Mouse (Mus musculus): ENCODE measurements around the gene Tmem130. TPM values are rescaled to one million over a fixed set of nuclear protein-coding genes. Genes with fewer than 3 reads are reported as not detected.

Tmem130 gene
- 0.17 and 0.24 TPM in 2 replicates for polyA plus RNA-seq (2015; fragmentation: Nextera tagmentation; extraction: Ambion mirVana)

DNA sequence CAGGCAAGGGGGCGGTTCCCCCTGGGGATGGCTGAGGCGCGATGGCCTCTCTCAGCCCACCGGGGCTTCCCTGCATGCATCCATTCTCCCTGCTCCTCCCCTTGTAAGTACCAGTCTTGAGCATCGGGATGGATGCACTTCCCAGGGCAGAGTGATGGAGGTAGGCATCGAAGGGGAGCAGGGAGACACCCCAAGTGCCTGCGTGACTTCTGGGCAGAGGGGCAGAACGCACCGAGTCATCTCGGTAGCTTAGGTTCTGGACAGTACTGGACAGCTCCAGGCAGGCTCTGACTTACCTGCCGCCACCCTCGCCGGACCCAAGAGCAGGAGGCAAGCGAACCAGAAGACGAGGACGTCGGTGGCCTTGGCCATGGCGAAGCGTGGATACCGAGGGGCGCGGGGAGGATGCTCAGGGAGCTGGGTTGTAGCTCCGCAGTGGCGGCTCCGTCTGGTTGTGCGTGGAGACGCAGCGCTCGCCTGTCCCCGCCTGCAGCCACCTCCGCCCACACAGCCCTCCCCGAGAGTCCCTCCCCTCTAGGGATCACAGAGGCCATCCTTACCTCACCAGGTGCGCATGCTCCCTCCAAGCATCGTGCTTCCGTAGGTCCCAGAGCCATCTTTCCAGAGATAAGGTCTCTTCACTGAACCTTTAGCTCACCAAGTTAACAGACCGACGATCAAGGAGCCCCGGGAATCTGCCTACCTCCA is at the start of gene Tmem130:
TSS of gene Tmem130 (minus strand) at position 658 of the 708 bp plus-strand sequence.
- H3K9ac ChIP-seq (ENCODE audit: low read depth, low read length): 0 out of 2 replicates have a peak within 1 kb of the TSS, but pooled peaks have one; percentile 18
- H3K27ac ChIP-seq: no peak within 1 kb of the TSS
- ATAC-seq (replicated peaks; ENCODE audit: low FRiP score, low read depth) (0 out of 2 replicates have a peak, but pooled peaks have one; percentile 31), DNase-seq (ENCODE audit: low spot score) (no peak)
- no peaks in the 10 kb centered on the region for H3K4me1 ChIP-seq (replicated peaks; ENCODE audit: insufficient read depth, low read length)
- H3K4me3 ChIP-seq (replicated peaks; ENCODE audit: low read depth, low read length): peak within 1 kb of the TSS; percentile 8; the same call in 1 of the 2 replicates
- peak within 1 kb of the TSS; percentile 44 for H3K4me2 ChIP-seq (ENCODE audit: low read length)
- no peaks in the 10 kb centered on the region for H3K9me3 ChIP-seq (replicated peaks; ENCODE audit: low read length)
- peaks cover 7% of the 10 kb centered on the region for H3K27me3 ChIP-seq (ENCODE audit: insufficient read depth, low read length)
- no peaks in the 10 kb centered on the region for H3K36me3 ChIP-seq (ENCODE audit: insufficient read depth, low read length)
- 1% methylated on average over 38 of the region's 38 CpGs for WGBS
- no peak for TF ChIP-seq CTCF (IDR thresholded peaks at IDR 0.05; ENCODE audit: low read depth)

DNA sequence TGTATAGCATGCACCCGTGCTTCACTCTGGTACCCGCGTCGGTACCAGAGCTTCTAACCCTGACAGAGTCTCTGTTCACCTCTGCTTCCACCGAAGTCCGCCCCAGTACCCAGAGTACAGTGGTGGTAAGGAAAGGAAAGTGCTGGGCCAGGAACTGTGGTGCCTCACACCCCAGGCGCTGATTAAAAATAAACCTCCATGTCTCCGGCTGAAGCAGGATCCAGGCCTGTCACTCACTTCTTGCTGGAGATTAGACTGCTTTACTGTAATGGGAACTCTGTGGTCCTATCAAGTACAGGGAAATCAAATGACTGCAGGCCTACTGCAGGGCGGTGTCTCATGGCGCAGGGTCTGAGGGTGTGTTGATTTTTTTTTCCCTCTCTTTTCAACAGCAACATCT is 45.3 kb upstream of the Tmem130 start:
- no peaks in the 10 kb centered on the region for H3K9me3 ChIP-seq (replicated peaks; ENCODE audit: low read length)
- WGBS: 97% methylated on average over 10 of the region's 10 CpGs
- no peak overlapping the region for H3K4me2 ChIP-seq (ENCODE audit: low read length)
- no peak overlapping the region for H3K27ac ChIP-seq
- H3K4me1 ChIP-seq (replicated peaks; ENCODE audit: insufficient read depth, low read length): no peaks in the 10 kb centered on the region
- no peak overlapping the region for H3K4me3 ChIP-seq (replicated peaks; ENCODE audit: low read depth, low read length)
- H3K36me3 ChIP-seq (ENCODE audit: insufficient read depth, low read length): peaks cover 90% of the 10 kb centered on the region
- TF ChIP-seq CTCF (IDR thresholded peaks at IDR 0.05; ENCODE audit: low read depth): no peak
- no peaks in the 10 kb centered on the region for H3K27me3 ChIP-seq (ENCODE audit: insufficient read depth, low read length)
- H3K9ac ChIP-seq (ENCODE audit: low read depth, low read length): no peak overlapping the region
- ATAC-seq (replicated peaks; ENCODE audit: low FRiP score, low read depth): no peak
- no peak for DNase-seq (ENCODE audit: low spot score)

DNA sequence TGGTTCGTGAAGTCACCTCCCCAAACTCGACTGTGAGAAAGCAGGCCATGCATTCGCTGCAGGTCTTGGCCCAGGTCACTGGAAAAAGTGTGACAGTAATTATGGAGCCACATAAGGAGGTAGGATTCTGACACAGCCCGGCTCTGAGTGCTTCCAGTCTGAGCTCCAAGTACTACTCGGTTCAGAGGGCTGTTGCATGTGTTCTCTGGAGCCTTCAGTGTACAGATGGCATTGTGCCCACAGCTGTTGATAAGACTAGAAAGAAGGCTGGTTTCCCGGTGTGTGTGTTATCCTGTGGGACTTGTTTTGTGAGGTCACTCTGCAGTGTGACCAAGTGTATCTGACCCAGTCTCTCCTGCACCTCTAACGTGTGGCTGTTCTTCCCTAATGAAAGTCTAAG is 42.6 kb upstream of the Tmem130 start:
- no peaks in the 10 kb centered on the region for H3K4me1 ChIP-seq (replicated peaks; ENCODE audit: insufficient read depth, low read length)
- no peak for TF ChIP-seq CTCF (IDR thresholded peaks at IDR 0.05; ENCODE audit: low read depth)
- H3K36me3 ChIP-seq (ENCODE audit: insufficient read depth, low read length): peaks cover 91% of the 10 kb centered on the region
- ATAC-seq (replicated peaks; ENCODE audit: low FRiP score, low read depth): no peak
- no peaks in the 10 kb centered on the region for H3K27me3 ChIP-seq (ENCODE audit: insufficient read depth, low read length)
- no peak overlapping the region for H3K4me2 ChIP-seq (ENCODE audit: low read length)
- H3K9ac ChIP-seq (ENCODE audit: low read depth, low read length): no peak overlapping the region
- H3K9me3 ChIP-seq (replicated peaks; ENCODE audit: low read length): no peaks in the 10 kb centered on the region
- no peak overlapping the region for H3K27ac ChIP-seq
- DNase-seq (ENCODE audit: low spot score): no peak
- WGBS: 86% methylated on average over 7 of the region's 7 CpGs
- H3K4me3 ChIP-seq (replicated peaks; ENCODE audit: low read depth, low read length): no peak overlapping the region

DNA sequence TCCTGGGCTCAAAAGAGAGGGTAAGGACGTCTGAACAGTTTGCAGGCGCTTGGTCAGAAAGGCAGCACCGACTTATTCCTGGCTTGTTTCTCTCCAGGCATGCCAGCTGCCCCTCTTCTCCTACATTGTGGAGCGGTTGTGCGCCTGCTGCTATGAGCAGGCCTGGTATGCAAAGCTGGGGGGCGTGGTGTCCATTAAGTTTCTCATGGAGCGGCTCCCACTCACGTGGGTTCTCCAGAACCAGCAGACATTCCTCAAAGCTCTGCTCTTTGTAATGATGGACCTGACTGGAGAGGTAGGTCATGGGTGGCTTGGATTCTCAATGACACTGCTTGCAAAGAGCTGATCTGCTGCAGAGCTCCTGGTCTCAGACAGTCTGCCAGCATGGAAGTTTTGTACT is 41.4 kb upstream of the Tmem130 start:
- Histone ChIP-seq H3K9me3 (replicated peaks; ENCODE audit: low read length) (no peaks in the 10 kb centered on the region), H3K36me3 (ENCODE audit: insufficient read depth, low read length) (peaks cover 89% of the 10 kb centered on the region), H3K9ac (ENCODE audit: low read depth, low read length) (no peak overlapping the region), H3K4me2 (ENCODE audit: low read length) (no peak overlapping the region), H3K27ac (no peak overlapping the region), H3K4me3 (replicated peaks; ENCODE audit: low read depth, low read length) (no peak overlapping the region), H3K4me1 (replicated peaks; ENCODE audit: insufficient read depth, low read length) (no peaks in the 10 kb centered on the region), H3K27me3 (ENCODE audit: insufficient read depth, low read length) (no peaks in the 10 kb centered on the region)
- TF ChIP-seq CTCF (IDR thresholded peaks at IDR 0.05; ENCODE audit: low read depth): no peak
- WGBS: 87% methylated on average over 8 of the region's 8 CpGs
- ATAC-seq (replicated peaks; ENCODE audit: low FRiP score, low read depth) (no peak), DNase-seq (ENCODE audit: low spot score) (no peak)

DNA sequence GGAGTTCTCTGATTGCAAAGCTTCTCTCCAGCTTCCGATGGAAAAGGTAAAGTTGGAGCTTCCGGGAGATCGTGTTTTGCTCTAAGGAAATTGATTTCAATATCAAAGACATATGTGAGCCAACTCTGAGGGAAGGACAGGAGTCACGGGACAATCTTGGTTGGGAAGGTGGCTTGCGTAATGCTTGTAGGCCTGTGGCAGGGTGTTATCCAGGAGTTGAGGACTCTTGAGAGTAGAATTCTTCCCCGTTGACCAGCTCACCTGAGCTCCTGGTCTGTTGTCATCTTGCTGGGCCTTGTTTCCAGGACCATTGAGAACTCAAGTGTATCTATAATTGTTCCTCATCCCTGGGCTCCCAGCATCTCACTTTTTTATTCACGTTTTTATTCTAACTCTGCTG is 35.5 kb upstream of the Tmem130 start:
- H3K27ac ChIP-seq: no peak overlapping the region
- H3K4me3 ChIP-seq (replicated peaks; ENCODE audit: low read depth, low read length): no peak overlapping the region
- 94% methylated on average over 7 of the region's 7 CpGs for WGBS
- TF ChIP-seq CTCF (IDR thresholded peaks at IDR 0.05; ENCODE audit: low read depth): no peak
- DNase-seq (ENCODE audit: low spot score) (no peak), ATAC-seq (replicated peaks; ENCODE audit: low FRiP score, low read depth) (no peak)
- no peak overlapping the region for H3K4me2 ChIP-seq (ENCODE audit: low read length)
- H3K27me3 ChIP-seq (ENCODE audit: insufficient read depth, low read length): no peaks in the 10 kb centered on the region
- H3K9me3 ChIP-seq (replicated peaks; ENCODE audit: low read length): no peaks in the 10 kb centered on the region
- peaks cover 91% of the 10 kb centered on the region for H3K36me3 ChIP-seq (ENCODE audit: insufficient read depth, low read length)
- H3K9ac ChIP-seq (ENCODE audit: low read depth, low read length): no peak overlapping the region
- no peaks in the 10 kb centered on the region for H3K4me1 ChIP-seq (replicated peaks; ENCODE audit: insufficient read depth, low read length)

DNA sequence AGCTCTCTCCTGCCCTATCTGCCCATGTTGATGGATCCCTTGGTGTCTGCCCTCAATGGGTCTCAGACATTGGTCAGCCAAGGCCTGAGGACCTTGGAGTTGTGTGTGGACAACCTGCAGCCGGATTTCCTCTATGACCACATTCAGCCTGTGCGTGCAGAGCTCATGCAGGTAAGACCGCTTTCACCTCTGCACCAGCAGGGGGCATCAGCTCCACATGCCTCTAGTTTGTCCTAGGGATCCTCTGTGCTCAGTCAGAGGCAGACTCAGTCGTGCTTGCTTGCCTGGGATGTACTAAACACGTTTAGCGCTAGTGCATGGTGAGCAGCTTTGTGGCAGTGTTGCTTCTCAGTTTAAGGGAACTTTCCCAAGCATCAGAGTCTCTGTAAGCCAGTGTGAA is 33.1 kb upstream of the Tmem130 start:
- peak; percentile 19 for DNase-seq (ENCODE audit: low spot score)
- WGBS: 74% methylated on average over 6 of the region's 6 CpGs
- Histone ChIP-seq H3K36me3 (ENCODE audit: insufficient read depth, low read length) (peaks cover 92% of the 10 kb centered on the region), H3K4me1 (replicated peaks; ENCODE audit: insufficient read depth, low read length) (no peaks in the 10 kb centered on the region), H3K4me2 (ENCODE audit: low read length) (no peak overlapping the region), H3K27me3 (ENCODE audit: insufficient read depth, low read length) (no peaks in the 10 kb centered on the region), H3K9me3 (replicated peaks; ENCODE audit: low read length) (no peaks in the 10 kb centered on the region), H3K9ac (ENCODE audit: low read depth, low read length) (no peak overlapping the region), H3K27ac (no peak overlapping the region), H3K4me3 (replicated peaks; ENCODE audit: low read depth, low read length) (no peak overlapping the region)
- peak; percentile 63 for TF ChIP-seq CTCF (IDR thresholded peaks at IDR 0.05; ENCODE audit: low read depth)
- ATAC-seq (replicated peaks; ENCODE audit: low FRiP score, low read depth): no peak
